Mouse (Mus musculus) stomach, postnatal 0 days (tissue): ENCODE measurements around the gene Sowahb.

Experiments used
- CTCF ChIP-seq: IDR thresholded peaks from 2 replicates; pipeline ENCODE4 v1.5.1; 2016; ENCODE audit warnings: antibody characterized with exemption, low read depth, mild to moderate bottlenecking, moderate library complexity
- EP300 ChIP-seq: optimal IDR thresholded peaks from 2 replicates; pipeline ENCODE3; 2016; ENCODE audit warnings: antibody characterized with exemption

DNA sequence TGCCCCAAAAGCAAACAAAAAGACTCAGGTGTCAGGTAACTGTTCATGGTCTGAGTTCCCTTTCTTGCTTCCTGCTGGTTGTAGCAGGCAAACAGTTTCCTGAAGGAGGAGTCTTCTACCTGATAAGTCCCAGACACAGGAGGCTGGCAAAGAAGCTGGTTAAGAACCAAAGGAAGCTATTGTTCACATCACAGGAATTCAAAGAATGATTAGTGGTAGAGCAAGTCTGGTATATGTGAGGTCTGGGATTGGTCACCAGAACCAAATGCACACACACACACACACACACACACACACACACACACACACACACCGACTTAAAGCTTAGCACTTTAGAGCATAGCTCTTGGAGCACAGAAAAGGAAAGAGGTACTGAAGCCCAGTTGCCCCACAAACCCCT lies 9.5 kb downstream of the Sowahb start:
- TF ChIP-seq CTCF (no peak), EP300 (no peak)
